Mouse (Mus musculus) brain, adult 2 months (tissue): ENCODE results near the gene Slc5a3.
A peak's percentile ranks its signal among the peaks of the same experiment; 100 is the strongest.

Experiments
- DNase-seq: peaks from one replicate; pipeline ENCODE4 v3.0.0; 2011; ENCODE audit warnings: low read depth, low spot score

Gene Slc5a3

DNA sequence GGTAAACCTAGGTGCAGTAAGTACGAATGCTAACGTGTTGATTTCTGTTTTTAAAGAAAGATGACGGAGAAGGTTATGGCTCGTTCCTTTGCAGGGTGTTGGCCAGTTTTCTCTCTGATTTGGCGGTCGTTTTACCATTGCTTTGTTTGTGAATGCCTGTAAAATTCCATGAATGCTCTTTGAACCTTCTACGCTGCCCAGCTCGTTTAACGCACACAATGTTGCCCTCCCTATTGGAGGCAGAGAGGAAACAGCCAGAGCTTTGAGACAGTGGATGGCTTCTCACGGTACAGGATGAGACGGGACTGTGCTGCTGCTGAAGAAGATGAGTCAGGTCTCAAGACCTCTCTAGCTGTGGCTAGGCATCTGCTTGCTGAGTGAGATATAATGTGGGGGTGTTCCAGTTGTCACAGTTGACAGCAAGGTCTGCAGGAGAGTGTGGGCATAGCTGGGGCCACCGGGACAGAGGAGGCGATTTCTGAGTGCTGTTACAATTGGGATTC, 60.9 kb downstream of the Slc5a3 start:
- peak; percentile 35 for DNase-seq

DNA sequence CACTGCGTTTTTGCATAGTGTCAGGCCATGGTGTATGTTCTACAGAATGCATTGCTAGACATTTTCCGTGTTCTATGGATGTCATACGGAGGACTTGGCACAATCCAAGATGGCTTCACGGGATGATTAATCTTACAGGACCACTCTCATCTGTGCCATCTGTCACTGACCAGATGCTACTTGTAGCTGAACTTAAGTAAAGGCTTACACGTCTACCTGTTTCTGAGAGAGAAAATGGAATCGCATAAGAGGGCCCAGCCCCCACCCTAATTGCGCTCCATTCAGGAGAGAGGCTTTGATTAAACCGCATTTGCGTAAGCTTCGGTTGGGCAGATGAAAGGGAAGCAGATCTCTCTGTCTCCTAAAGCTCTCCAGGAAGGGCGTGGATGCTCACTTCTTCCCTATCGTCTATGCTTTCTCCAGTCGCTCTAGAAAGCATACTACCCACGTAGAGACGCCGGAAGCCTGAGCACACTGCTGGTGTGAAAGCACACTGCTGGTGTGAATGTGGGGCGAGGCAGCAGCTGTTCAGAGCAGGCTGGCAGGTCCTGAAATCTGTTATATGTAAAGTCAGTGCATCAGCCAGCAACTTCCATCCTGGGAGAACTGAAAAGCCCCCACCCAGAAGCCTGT, 62.9 kb downstream of the Slc5a3 start:
- peak; percentile 88 for DNase-seq

DNA sequence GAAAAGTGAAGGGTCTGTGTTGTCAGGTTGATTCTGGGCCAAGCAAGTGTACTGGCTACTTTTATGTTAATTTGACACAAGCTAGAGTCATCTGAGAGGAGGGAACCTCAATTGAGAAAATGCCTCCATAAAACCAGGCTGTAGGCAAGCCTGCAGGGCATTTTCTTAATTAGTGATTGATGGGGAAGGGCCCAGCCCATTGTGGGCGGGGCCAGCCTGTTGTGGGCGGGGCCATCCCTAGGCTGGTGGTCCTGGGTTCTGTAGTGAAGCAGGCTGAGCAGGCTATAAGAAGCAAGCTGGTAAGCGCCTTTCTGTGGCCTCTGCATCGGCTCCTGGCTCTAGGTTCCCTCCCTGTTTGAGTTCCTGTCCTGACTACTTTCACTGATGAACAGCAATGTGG, 69.1 kb downstream of the Slc5a3 start:
- DNase-seq = no peak

DNA sequence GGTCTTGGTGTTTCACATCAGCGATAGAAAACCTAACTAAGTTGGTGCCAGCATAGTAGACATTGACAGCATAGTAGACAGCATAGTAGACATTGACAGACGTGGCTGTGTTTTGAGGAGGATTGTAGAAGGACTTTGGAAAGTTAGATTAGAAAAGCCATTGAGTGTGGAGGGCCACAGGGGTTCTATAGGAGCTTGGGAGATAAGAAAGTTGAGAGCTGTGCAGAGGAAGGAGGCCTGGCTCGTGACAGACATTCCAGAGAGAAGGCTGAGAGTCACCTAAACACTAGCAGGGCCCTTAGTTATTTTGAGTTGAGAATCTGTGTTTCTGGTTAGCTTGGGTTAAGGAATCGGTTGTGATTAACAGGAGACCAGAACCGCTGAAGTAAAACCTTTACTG, 69.5 kb downstream of the Slc5a3 start:
- DNase-seq = no peak

DNA sequence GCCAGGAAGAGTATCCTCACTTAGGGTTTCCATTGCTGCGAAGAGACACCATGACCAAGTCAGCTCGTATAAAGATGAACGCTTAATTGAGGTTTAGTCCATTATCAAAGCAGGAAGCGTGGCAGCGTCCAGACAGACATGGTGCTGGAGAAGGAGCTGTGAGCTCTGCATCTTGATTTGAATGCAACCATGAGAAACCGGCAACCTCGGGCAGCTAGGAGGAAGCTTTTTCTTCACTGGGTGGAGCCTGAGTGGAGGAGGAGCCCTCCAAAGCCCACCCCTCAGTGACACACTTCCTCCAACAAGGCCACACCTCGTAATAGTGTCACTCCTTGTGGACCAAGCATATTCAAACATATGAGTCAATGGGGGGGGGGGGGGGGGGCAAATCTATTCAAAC, 71.7 kb downstream of the Slc5a3 start:
- no peak for DNase-seq

DNA sequence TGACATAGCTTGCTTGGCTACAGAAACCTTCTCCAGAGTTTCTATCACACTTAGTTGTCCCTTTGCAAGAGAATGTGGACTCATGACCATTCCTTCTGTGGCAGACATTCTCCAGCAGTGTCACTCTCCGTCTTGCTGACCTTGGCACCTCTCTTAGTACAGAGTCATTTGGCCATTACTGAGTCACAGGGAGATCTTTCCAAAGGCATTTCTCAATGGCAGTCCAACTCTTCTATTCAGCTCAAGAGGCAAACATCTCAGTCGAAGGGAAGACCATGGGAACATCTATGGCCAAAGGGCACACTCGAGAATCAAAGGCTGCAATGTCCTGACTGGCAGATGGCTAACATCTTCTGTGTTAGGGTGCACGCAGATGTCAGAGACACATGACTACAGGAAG, 74.4 kb downstream of the Slc5a3 start:
- no peak for DNase-seq

DNA sequence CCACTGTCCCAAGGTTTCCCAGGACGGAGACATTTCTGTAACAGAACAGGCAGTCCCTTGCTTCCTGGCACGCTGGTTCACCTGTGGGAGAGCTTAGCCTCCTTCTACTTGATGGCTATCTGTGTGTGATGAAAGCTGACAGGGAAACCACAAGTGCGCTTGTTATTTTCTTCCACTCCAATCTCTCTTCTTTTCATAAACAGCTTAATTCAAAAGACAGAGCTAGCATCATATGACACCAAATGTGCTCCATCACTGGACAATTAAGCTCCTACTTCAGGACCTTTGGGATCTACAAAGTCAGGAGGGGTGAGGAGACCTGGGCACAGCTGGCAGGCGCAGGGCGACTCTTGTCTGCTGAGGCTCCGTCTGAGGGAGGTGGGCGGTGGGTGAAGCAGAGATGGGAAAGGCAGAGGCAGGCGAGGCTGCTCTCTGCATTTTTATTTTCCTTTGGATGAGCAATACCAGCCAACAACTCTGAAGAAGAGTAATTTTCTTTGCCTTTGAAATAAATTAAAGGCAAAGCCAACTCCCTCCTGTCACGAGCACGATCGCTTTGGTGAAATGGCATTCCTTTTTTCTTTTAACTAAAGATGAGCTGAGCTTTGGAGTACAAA, 76.1 kb downstream of the Slc5a3 start:
- DNase-seq = peak; percentile 61

DNA sequence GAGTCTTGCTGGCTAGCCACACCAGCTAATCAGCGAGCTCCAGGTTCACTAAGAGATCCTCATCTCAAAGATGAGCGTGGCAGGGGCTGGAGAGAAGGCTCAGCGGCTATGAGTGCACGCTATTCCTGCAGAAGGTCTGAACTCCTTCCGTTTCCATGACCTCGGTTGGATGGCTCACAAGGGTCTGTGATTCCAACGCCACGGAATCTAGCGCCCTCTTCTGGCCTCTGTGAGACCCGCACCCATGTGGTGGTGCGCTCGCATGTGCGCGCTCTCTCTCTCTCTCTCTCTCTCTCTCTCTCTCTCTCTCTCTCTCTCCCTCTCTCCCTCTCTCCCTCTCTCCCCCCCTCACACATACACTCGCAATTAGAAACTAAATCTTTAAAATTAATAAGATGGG, 78.2 kb downstream of the Slc5a3 start:
- DNase-seq = no peak
